Mouse (Mus musculus) heart, postnatal 0 days (tissue): Measurements from ENCODE around the gene Golt1a. TPM values are rescaled to one million over a fixed set of nuclear protein-coding genes. Genes with fewer than 3 reads are reported as not detected.

ENCODE experiments used
- ATAC-seq: fragments of 200-750 bp; cut with Nextera tagmentation; 2 replicates; pipeline ENCODE4 v1.8.0; 2017; ENCODE audit warnings: low read depth, moderate number of reproducible peaks, moderate library complexity; ENCODE audit not compliant: insufficient read depth
- DNase-seq: peaks from one replicate; pipeline ENCODE4 v3.0.0-alpha.2; 2016; ENCODE audit warnings: low spot score
- H3K27ac ChIP-seq: fragments of 300-500 bp; sonication (generic); 2 replicates; pipeline ENCODE4 v1.5.1; 2014; ENCODE audit warnings: low read depth, mild to moderate bottlenecking
- H3K27me3 ChIP-seq: fragments of 300-500 bp; sonication (generic); 2 replicates; pipeline ENCODE4 v1.6.1; 2014; ENCODE audit warnings: low read length, mixed read lengths; ENCODE audit not compliant: control insufficient read depth, insufficient read depth
- H3K36me3 ChIP-seq: fragments of 300-500 bp; sonication (generic); replicated peaks from 2 replicates; pipeline ENCODE4 v1.6.1; 2014; ENCODE audit warnings: low read length, mixed read lengths; ENCODE audit not compliant: control insufficient read depth, insufficient read depth
- H3K4me1 ChIP-seq: fragments of 300-500 bp; sonication (generic); 2 replicates; pipeline ENCODE4 v1.6.1; 2014; ENCODE audit warnings: antibody characterized with exemption; ENCODE audit not compliant: control insufficient read depth, insufficient read depth
- H3K4me2 ChIP-seq: fragments of 300-500 bp; sonication (generic); 2 replicates; pipeline ENCODE4 v1.6.1; 2014; ENCODE audit warnings: low read depth, mild to moderate bottlenecking, low read length, moderate library complexity
- H3K4me3 ChIP-seq: fragments of 300-500 bp; sonication (generic); 2 replicates; pipeline ENCODE4 v1.5.1; 2014; ENCODE audit warnings: low read depth, low read length
- H3K9ac ChIP-seq: fragments of 300-500 bp; sonication (generic); replicated peaks from 2 replicates; pipeline ENCODE4 v1.6.1; 2014; ENCODE audit warnings: low read depth, low read length, mixed read lengths
- H3K9me3 ChIP-seq: fragments of 300-500 bp; sonication (generic); replicated peaks from 2 replicates; pipeline ENCODE4 v1.6.1; 2016; ENCODE audit warnings: low read length; ENCODE audit not compliant: control insufficient read depth
- CTCF ChIP-seq: IDR thresholded peaks from 2 replicates; pipeline ENCODE4 v1.5.1; 2016; ENCODE audit warnings: antibody characterized with exemption, control low read depth, low read depth
- EP300 ChIP-seq: IDR thresholded peaks from 2 replicates; pipeline ENCODE4 v1.6.1; 2016; ENCODE audit warnings: antibody characterized with exemption, low read depth
- WGBS: fragments of 180-500 bp; shearing (Covaris S2); extraction: QIAGEN DNeasy Blood & Tissue Kit; methylation state at CpG from one replicate; pipeline ENCODE4 v1.1.7; 2014; 5-methylcytosine and 5-hydroxymethylcytosine counted together
- polyA plus RNA-seq: library from polyadenylated mRNA; unstranded; fragments of >200 nt; fragmentation: Nextera tagmentation; extraction: Ambion mirVana; gene quantifications from 2 replicates; pipeline ENCODE4 v1.2.1, GENCODE M21; 2015
- total RNA-seq: library from RNA; depleted of rRNA; stranded (reverse); fragments of >200 nt; gene quantifications from 2 replicates; pipeline ENCODE4 v1.2.3, GENCODE M21; 2014; ENCODE audit warnings: low replicate concordance; rRNA removed

Gene Golt1a
- total RNA-seq (not detected in 2 replicates), polyA plus RNA-seq (not detected in 2 replicates)

- no peaks in the 10 kb centered on the region for H3K27me3 ChIP-seq
- DNase-seq (no peak), ATAC-seq (no peak)
- H3K4me2 ChIP-seq: no peak within 1 kb of the TSS
- no peak for TF ChIP-seq CTCF
- no peak for TF ChIP-seq EP300
- H3K4me1 ChIP-seq: no peaks in the 10 kb centered on the region
- H3K9ac ChIP-seq: no peak within 1 kb of the TSS
- no peaks in the 10 kb centered on the region for H3K9me3 ChIP-seq
- 67% methylated on average over 14 of the region's 14 CpGs for WGBS
- no peaks in the 10 kb centered on the region for H3K36me3 ChIP-seq
- no peak within 1 kb of the TSS for H3K27ac ChIP-seq
- no peak within 1 kb of the TSS for H3K4me3 ChIP-seq
Measured at GRCm38 (mm10) chr1:133309652-133310267, at the start of gene Golt1a. Gene Golt1a, plus strand, starts transcription at chr1:133309800.

GRCm38 (mm10) chr1:133262628-133263027 is 47.0 kb upstream of the Golt1a start:
- Histone ChIP-seq H3K27ac (no peak overlapping the region), H3K27me3 (no peaks in the 10 kb centered on the region), H3K36me3 (peaks cover 42% of the 10 kb centered on the region), H3K4me2 (no peak overlapping the region), H3K9ac (no peak overlapping the region), H3K9me3 (no peaks in the 10 kb centered on the region), H3K4me1 (peaks cover 5% of the 10 kb centered on the region; the same call in 1 of the 2 replicates), H3K4me3 (no peak overlapping the region)
- TF ChIP-seq EP300 (no peak), CTCF (no peak)
- 86% methylated on average over 6 of the region's 6 CpGs for WGBS
- ATAC-seq (no peak), DNase-seq (no peak)

GRCm38 (mm10) chr1:133263134-133263533 is 46.5 kb upstream of the Golt1a start:
- ATAC-seq (no peak), DNase-seq (no peak)
- Histone ChIP-seq H3K9me3 (no peaks in the 10 kb centered on the region), H3K4me2 (no peak overlapping the region), H3K27ac (no peak overlapping the region), H3K9ac (no peak overlapping the region), H3K36me3 (peaks cover 44% of the 10 kb centered on the region), H3K27me3 (no peaks in the 10 kb centered on the region), H3K4me3 (no peak overlapping the region), H3K4me1 (peaks cover 3% of the 10 kb centered on the region; the same call in 1 of the 2 replicates)
- WGBS: 79% methylated on average over 7 of the region's 7 CpGs
- TF ChIP-seq CTCF (no peak), EP300 (no peak)

- Histone ChIP-seq H3K9ac (no peak overlapping the region), H3K27ac (no peak overlapping the region), H3K4me1 (no peaks in the 10 kb centered on the region), H3K9me3 (no peaks in the 10 kb centered on the region), H3K4me3 (no peak overlapping the region), H3K4me2 (no peak overlapping the region), H3K27me3 (no peaks in the 10 kb centered on the region), H3K36me3 (peaks cover 50% of the 10 kb centered on the region)
- DNase-seq (no peak), ATAC-seq (no peak)
- WGBS: 64% methylated on average over 12 of the region's 12 CpGs
- TF ChIP-seq CTCF: no peak
- TF ChIP-seq EP300: no peak
Measured at GRCm38 (mm10) chr1:133264367-133264766, 45.2 kb upstream of the Golt1a start.

GRCm38 (mm10) chr1:133265114-133265766 is 44.4 kb upstream of the Golt1a start:
- Histone ChIP-seq H3K36me3 (peaks cover 52% of the 10 kb centered on the region), H3K9ac (no peak overlapping the region), H3K9me3 (no peaks in the 10 kb centered on the region), H3K27ac (no peak overlapping the region), H3K4me2 (no peak overlapping the region), H3K4me1 (no peaks in the 10 kb centered on the region), H3K4me3 (no peak overlapping the region), H3K27me3 (no peaks in the 10 kb centered on the region)
- DNase-seq: no peak
- ATAC-seq: no peak
- WGBS: 63% methylated on average over 11 of the region's 11 CpGs
- no peak for TF ChIP-seq EP300
- TF ChIP-seq CTCF: peak; percentile 18

GRCm38 (mm10) chr1:133267094-133267493 is 42.5 kb upstream of the Golt1a start:
- WGBS: 75% methylated on average over 3 of the region's 3 CpGs
- no peak overlapping the region for H3K4me2 ChIP-seq
- DNase-seq: no peak

More at GRCm38 (mm10) chr1:133267094-133267493, 42.5 kb upstream of the Golt1a start:
- no peaks in the 10 kb centered on the region for H3K27me3 ChIP-seq
- no peak for TF ChIP-seq CTCF
- no peak for TF ChIP-seq EP300
- peaks cover 53% of the 10 kb centered on the region for H3K36me3 ChIP-seq
- no peaks in the 10 kb centered on the region for H3K4me1 ChIP-seq
- H3K9ac ChIP-seq: no peak overlapping the region
- no peaks in the 10 kb centered on the region for H3K9me3 ChIP-seq
- H3K4me3 ChIP-seq: no peak overlapping the region
- no peak overlapping the region for H3K27ac ChIP-seq
- no peak for ATAC-seq
